Mouse (Mus musculus): ENCODE data around the gene Tubgcp6. TPM values are rescaled to one million over a fixed set of nuclear protein-coding genes. Genes with fewer than 3 reads are reported as not detected.
A peak's percentile ranks its signal among the peaks of the same experiment; 100 is the strongest.

The Tubgcp6 gene
- polyA plus RNA-seq, 1 experiment from 2014 or later: 16.0 TPM

DNA sequence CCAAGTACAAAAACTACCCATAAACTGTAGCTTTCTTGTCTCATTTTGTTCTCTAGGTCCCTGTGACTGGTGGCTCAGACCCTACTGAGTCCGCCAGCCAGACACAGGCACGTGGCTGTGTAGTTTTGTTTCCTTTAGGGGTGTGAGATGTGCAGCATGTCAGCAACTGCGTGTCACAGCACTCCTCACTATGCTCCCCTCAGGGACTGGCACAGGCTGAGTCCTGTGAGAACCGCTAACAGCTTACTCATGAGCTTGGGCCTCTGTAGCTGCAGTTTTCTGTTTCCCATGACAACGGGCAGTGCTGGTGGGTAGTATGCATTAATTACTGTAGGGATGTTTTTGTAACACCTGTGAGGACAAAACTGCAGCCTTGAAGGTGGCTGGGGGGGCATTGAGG, 30.7 kb downstream of the Tubgcp6 start:
- H3K27ac ChIP-seq: no peak overlapping the region
- 89% methylated on average over 5 of the region's 5 CpGs for WGBS
- H3K4me2 ChIP-seq: no peak overlapping the region
- H3K4me3 ChIP-seq (replicated peaks): no peak overlapping the region
- no peak for ATAC-seq (replicated peaks; ENCODE audit: low FRiP score)
- no peaks in the 10 kb centered on the region for H3K27me3 ChIP-seq
- peaks cover 21% of the 10 kb centered on the region for H3K4me1 ChIP-seq
- no peaks in the 10 kb centered on the region for H3K9me3 ChIP-seq (replicated peaks)
- H3K9ac ChIP-seq: no peak overlapping the region
- peaks cover 60% of the 10 kb centered on the region for H3K36me3 ChIP-seq

GRCm38 (mm10) chr15:89090662-89091061, 32.2 kb downstream of the Tubgcp6 start:
- ATAC-seq (replicated peaks; ENCODE audit: low FRiP score): no peak
- H3K9me3 ChIP-seq (replicated peaks): no peaks in the 10 kb centered on the region
- H3K4me1 ChIP-seq: peaks cover 21% of the 10 kb centered on the region
- no peak overlapping the region for H3K27ac ChIP-seq
- WGBS: 78% methylated on average over 4 of the region's 4 CpGs
- H3K36me3 ChIP-seq: peaks cover 60% of the 10 kb centered on the region
- H3K4me3 ChIP-seq (replicated peaks): no peak overlapping the region
- H3K4me2 ChIP-seq: peak overlapping the region; percentile 96; the same call in 1 of the 2 replicates
- no peaks in the 10 kb centered on the region for H3K27me3 ChIP-seq
- no peak overlapping the region for H3K9ac ChIP-seq

- 3% methylated on average over 66 of the region's 68 CpGs for WGBS
- Histone ChIP-seq H3K36me3 (peaks cover 60% of the 10 kb centered on the region), H3K9ac (peak overlapping the region; percentile 81)
Measured at GRCm38 (mm10) chr15:89089248-89090051, 33.5 kb downstream of the Tubgcp6 start.

GRCm38 (mm10) chr15:89088607-89089247, 34.2 kb downstream of the Tubgcp6 start, which contains the start of gene Selenoo:
Selenoo (plus strand) TSS chr15:89089084.
- Histone ChIP-seq H3K9ac (peak within 1 kb of the TSS; percentile 81), H3K36me3 (peaks cover 60% of the 10 kb centered on the region), H3K4me3 (replicated peaks) (peak within 1 kb of the TSS; percentile 65), H3K27ac (peak within 1 kb of the TSS; percentile 89), H3K27me3 (no peaks in the 10 kb centered on the region), H3K4me2 (peak within 1 kb of the TSS; percentile 96), H3K4me1 (peaks cover 21% of the 10 kb centered on the region), H3K9me3 (replicated peaks) (no peaks in the 10 kb centered on the region)
- 2% methylated on average over 38 of the region's 38 CpGs for WGBS
- peak; percentile 94 for ATAC-seq (replicated peaks; ENCODE audit: low FRiP score)

More at GRCm38 (mm10) chr15:89089248-89090051, 33.5 kb downstream of the Tubgcp6 start:
- peak; percentile 63 for ATAC-seq (replicated peaks; ENCODE audit: low FRiP score)
- no peaks in the 10 kb centered on the region for H3K27me3 ChIP-seq
- peak overlapping the region; percentile 65 for H3K4me3 ChIP-seq (replicated peaks)
- peak overlapping the region; percentile 96 for H3K4me2 ChIP-seq
- H3K4me1 ChIP-seq: peaks cover 21% of the 10 kb centered on the region
- H3K27ac ChIP-seq: peak overlapping the region; percentile 89
- H3K9me3 ChIP-seq (replicated peaks): no peaks in the 10 kb centered on the region

DNA sequence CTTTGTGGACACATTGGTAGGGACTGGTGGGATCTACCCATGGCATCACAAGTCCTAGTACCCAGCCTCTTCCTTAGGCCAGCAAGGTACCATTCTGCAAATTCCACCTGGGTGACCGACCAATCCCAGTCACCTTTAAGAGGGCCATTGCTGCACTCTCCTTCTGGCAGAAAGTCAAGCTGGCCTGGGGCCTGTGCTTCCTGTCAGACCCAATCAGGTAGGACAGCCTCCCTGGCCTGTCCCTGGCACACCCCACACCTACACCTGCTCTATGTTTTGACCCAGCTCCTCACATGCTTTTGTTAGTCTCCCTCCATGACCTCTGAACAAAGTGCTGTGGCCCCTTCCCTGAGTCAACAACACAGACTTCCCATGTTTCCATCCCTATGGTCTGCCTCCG, 38.1 kb downstream of the Tubgcp6 start:
- Histone ChIP-seq H3K9me3 (replicated peaks) (no peaks in the 10 kb centered on the region), H3K4me1 (peaks cover 11% of the 10 kb centered on the region), H3K4me2 (no peak overlapping the region), H3K4me3 (replicated peaks) (no peak overlapping the region), H3K27ac (no peak overlapping the region), H3K36me3 (peaks cover 75% of the 10 kb centered on the region), H3K9ac (no peak overlapping the region), H3K27me3 (no peaks in the 10 kb centered on the region)
- no peak for ATAC-seq (replicated peaks; ENCODE audit: low FRiP score)
- WGBS: 85% methylated on average over 2 of the region's 2 CpGs

DNA sequence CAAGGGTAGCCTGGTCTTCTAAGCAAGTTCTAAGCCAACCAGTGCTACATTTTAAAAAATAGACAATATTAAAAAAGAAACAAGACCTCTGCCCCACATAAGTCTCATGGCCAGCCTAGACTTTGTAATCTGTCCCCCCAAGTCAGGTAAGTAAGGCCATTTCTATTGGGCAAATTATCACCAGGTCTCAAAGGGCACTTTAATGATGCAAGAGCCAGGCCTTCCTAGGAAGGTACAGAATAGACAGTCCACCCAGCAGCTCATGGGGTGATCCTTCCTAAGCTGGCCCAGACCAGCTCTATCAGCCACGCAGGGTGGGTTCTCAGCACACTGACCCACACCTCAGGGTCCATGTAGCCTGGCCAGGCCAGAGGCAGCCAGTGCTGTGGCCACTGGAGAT, 39.0 kb downstream of the Tubgcp6 start:
- peaks cover 77% of the 10 kb centered on the region for H3K36me3 ChIP-seq
- ATAC-seq (replicated peaks; ENCODE audit: low FRiP score): no peak

GRCm38 (mm10) chr15:89078208-89078836, 44.6 kb downstream of the Tubgcp6 start:
- peaks cover 37% of the 10 kb centered on the region for H3K4me1 ChIP-seq
- H3K9me3 ChIP-seq (replicated peaks): no peaks in the 10 kb centered on the region
- no peak for ATAC-seq (replicated peaks; ENCODE audit: low FRiP score)
- H3K36me3 ChIP-seq: peaks cover 36% of the 10 kb centered on the region
- H3K4me3 ChIP-seq (replicated peaks): peak overlapping the region; percentile 12; the same call in 1 of the 2 replicates
- no peaks in the 10 kb centered on the region for H3K27me3 ChIP-seq
- H3K9ac ChIP-seq: no peak overlapping the region
- WGBS: 54% methylated on average over 9 of the region's 9 CpGs
- H3K4me2 ChIP-seq: peak overlapping the region; percentile 77
- H3K27ac ChIP-seq: peak overlapping the region; percentile 67

More for the DNA sequence above, 39.0 kb downstream of the Tubgcp6 start:
- WGBS: 89% methylated on average over 1 of the region's 1 CpGs
- H3K4me1 ChIP-seq: peaks cover 7% of the 10 kb centered on the region
- no peak overlapping the region for H3K4me2 ChIP-seq
- H3K27ac ChIP-seq: no peak overlapping the region
- H3K4me3 ChIP-seq (replicated peaks): no peak overlapping the region
- no peak overlapping the region for H3K9ac ChIP-seq
- H3K9me3 ChIP-seq (replicated peaks): no peaks in the 10 kb centered on the region
- no peaks in the 10 kb centered on the region for H3K27me3 ChIP-seq

DNA sequence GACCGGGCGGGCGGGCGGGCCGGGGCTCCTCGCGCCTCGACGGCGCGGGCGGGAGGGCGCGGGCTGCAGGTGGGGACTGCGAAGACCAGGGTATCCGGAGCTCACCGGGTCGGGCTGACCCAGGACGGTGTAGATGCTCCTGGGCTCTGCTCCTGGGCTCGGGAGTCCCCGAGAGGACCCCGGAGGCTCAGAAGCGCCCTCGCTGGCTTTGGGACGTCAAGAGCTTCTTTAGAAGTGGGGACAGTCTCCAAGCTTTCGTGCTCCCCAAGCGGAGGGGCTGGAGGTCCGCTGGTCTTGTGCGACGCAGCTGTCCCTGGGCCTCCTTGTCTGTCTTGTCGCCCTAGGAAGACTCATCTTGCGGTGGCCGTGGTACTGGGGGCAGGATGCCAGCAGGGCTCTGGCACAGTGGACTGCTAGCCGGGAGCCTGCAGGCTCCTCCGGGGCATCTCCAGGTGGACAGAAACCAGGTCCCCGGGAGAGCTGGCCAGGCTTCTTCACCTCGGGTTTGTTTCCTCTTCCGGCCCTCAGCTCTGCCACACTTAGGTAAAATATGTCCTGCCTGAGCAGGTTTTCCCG, 46.7 kb downstream of the Tubgcp6 start:
- Histone ChIP-seq H3K9ac (peak overlapping the region; percentile 78), H3K36me3 (peaks cover 15% of the 10 kb centered on the region), H3K4me1 (peaks cover 37% of the 10 kb centered on the region), H3K9me3 (replicated peaks) (no peaks in the 10 kb centered on the region), H3K4me3 (replicated peaks) (peak overlapping the region; percentile 79), H3K4me2 (peak overlapping the region; percentile 77), H3K27ac (peak overlapping the region; percentile 91), H3K27me3 (no peaks in the 10 kb centered on the region)
- under 1% methylated on average over 35 of the region's 39 CpGs for WGBS
- peak; percentile 27 for ATAC-seq (replicated peaks; ENCODE audit: low FRiP score)

DNA sequence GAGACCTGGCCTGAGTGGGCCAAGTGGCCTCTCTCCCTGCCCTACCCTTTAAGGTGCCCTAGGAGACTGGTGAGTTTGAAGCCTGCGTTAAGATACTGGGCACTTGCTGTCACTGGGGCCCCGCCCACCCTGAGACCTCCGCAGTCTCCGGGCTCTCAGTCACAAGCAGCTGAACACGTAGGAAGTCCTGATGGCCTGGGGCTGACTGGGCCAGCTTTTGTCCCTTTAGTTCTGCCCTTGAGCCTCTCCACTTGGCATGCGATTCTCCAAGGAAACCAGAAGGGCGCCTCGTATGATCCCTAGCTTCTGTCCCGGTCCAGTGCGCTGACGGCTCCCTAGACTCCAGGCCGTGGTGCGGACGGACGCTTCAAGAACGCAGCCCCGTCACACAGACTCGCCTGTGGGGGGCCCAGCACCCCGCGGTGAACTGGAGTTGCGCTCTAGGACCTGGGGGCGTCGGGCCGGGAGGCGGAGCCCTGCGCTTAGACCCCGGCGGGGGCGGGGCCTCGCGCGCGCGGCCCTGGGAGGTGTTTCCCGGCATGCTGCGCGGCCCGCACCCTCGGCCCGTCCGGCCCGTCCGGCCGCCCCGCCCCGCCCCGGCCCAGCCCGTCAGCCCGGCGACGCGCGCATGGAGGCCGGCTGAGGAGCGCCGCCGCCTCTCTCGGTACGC, 47.3 kb downstream of the Tubgcp6 start:
- Histone ChIP-seq H3K4me2 (peak overlapping the region; percentile 77), H3K9me3 (replicated peaks) (no peaks in the 10 kb centered on the region), H3K27me3 (no peaks in the 10 kb centered on the region), H3K4me1 (peaks cover 37% of the 10 kb centered on the region), H3K4me3 (replicated peaks) (peak overlapping the region; percentile 79), H3K36me3 (peaks cover 8% of the 10 kb centered on the region; the same call in 1 of the 2 replicates), H3K9ac (peak overlapping the region; percentile 78), H3K27ac (peak overlapping the region; percentile 91)
- under 1% methylated on average over 55 of the region's 59 CpGs for whole genome bisulfite sequencing
- ATAC-seq (replicated peaks; ENCODE audit: low FRiP score): peak; percentile 93

DNA sequence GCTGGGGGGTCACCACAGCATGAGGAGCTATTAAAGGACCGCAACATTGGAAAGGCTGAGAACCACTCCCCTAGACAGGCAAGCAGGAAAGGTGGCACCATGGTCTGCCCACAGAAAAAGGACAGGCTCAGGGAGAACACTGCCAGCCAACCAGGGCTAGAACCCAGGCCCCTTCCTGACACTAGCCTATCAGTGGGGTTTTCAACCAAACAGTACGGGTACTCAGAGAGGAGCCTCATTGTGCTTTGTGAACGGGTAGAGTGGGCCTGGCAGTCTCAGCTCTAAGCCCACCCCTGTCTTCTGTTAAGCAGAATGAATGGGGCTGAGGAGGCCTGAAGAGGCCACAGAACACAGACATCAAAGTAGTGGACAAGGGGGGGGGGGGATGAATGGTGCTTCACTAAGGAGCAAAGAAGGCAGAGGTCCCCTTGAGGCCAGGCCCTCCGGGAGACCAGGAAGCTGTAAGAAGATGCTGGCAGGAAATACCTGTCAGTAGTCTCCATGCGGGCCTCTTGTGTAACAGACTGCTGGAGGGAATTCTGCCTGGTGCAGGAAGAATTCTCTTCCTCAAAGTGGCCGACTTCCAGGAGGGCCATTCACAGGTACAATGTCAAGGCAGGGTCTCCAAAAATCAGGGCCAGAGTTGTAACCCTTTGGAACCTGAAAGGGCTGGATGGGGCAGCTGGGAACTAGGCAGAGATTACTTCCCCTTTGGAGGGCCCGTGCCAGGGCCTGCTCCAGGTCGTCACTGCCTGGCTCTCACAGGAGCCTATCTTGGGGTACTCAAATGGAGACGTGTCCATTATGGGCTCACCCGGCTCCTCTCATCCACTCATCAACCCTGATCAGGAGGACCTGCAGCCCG, 48.1 kb downstream of the Tubgcp6 start, which contains the start of gene Trabd:
Trabd (plus strand) TSS at position 512 of the 865 bp plus-strand sequence.
- peaks cover 37% of the 10 kb centered on the region for H3K4me1 ChIP-seq
- WGBS: 20% methylated on average over 11 of the region's 11 CpGs
- H3K27me3 ChIP-seq: peaks cover 5% of the 10 kb centered on the region; the same call in 1 of the 2 replicates
- peak within 1 kb of the TSS; percentile 77 for H3K4me2 ChIP-seq
- peak within 1 kb of the TSS; percentile 79 for H3K4me3 ChIP-seq (replicated peaks)
- H3K9ac ChIP-seq: peak within 1 kb of the TSS; percentile 78
- H3K36me3 ChIP-seq: peaks cover 2% of the 10 kb centered on the region; the same call in 1 of the 2 replicates
- peak within 1 kb of the TSS; percentile 91 for H3K27ac ChIP-seq
- peak; percentile 6 for ATAC-seq (replicated peaks; ENCODE audit: low FRiP score)
- H3K9me3 ChIP-seq (replicated peaks): no peaks in the 10 kb centered on the region
